Mouse (Mus musculus) heart, postnatal 0 days (tissue): ENCODE data around the gene Mpdu1. TPM values are rescaled to one million over a fixed set of nuclear protein-coding genes. Genes with fewer than 3 reads are reported as not detected.

Experiments
- ATAC-seq: fragments of 200-750 bp; cut with Nextera tagmentation; 2 replicates; pipeline ENCODE4 v1.8.0; 2017; ENCODE audit warnings: low read depth, moderate number of reproducible peaks, moderate library complexity; ENCODE audit not compliant: insufficient read depth
- DNase-seq: peaks from one replicate; pipeline ENCODE4 v3.0.0-alpha.2; 2016; ENCODE audit warnings: low spot score
- H3K27ac ChIP-seq: fragments of 300-500 bp; sonication (generic); 2 replicates; pipeline ENCODE4 v1.5.1; 2014; ENCODE audit warnings: low read depth, mild to moderate bottlenecking
- H3K27me3 ChIP-seq: fragments of 300-500 bp; sonication (generic); 2 replicates; pipeline ENCODE4 v1.6.1; 2014; ENCODE audit warnings: low read length, mixed read lengths; ENCODE audit not compliant: control insufficient read depth, insufficient read depth
- H3K36me3 ChIP-seq: fragments of 300-500 bp; sonication (generic); replicated peaks from 2 replicates; pipeline ENCODE4 v1.6.1; 2014; ENCODE audit warnings: low read length, mixed read lengths; ENCODE audit not compliant: control insufficient read depth, insufficient read depth
- H3K4me1 ChIP-seq: fragments of 300-500 bp; sonication (generic); 2 replicates; pipeline ENCODE4 v1.6.1; 2014; ENCODE audit warnings: antibody characterized with exemption; ENCODE audit not compliant: control insufficient read depth, insufficient read depth
- H3K4me2 ChIP-seq: fragments of 300-500 bp; sonication (generic); 2 replicates; pipeline ENCODE4 v1.6.1; 2014; ENCODE audit warnings: low read depth, mild to moderate bottlenecking, low read length, moderate library complexity
- H3K4me3 ChIP-seq: fragments of 300-500 bp; sonication (generic); 2 replicates; pipeline ENCODE4 v1.5.1; 2014; ENCODE audit warnings: low read depth, low read length
- H3K9ac ChIP-seq: fragments of 300-500 bp; sonication (generic); replicated peaks from 2 replicates; pipeline ENCODE4 v1.6.1; 2014; ENCODE audit warnings: low read depth, low read length, mixed read lengths
- H3K9me3 ChIP-seq: fragments of 300-500 bp; sonication (generic); replicated peaks from 2 replicates; pipeline ENCODE4 v1.6.1; 2016; ENCODE audit warnings: low read length; ENCODE audit not compliant: control insufficient read depth
- CTCF ChIP-seq: IDR thresholded peaks from 2 replicates; pipeline ENCODE4 v1.5.1; 2016; ENCODE audit warnings: antibody characterized with exemption, control low read depth, low read depth
- EP300 ChIP-seq: IDR thresholded peaks from 2 replicates; pipeline ENCODE4 v1.6.1; 2016; ENCODE audit warnings: antibody characterized with exemption, low read depth
- WGBS: fragments of 180-500 bp; shearing (Covaris S2); extraction: QIAGEN DNeasy Blood & Tissue Kit; methylation state at CpG from one replicate; pipeline ENCODE4 v1.1.7; 2014; 5-methylcytosine and 5-hydroxymethylcytosine counted together
- polyA plus RNA-seq: library from polyadenylated mRNA; unstranded; fragments of >200 nt; fragmentation: Nextera tagmentation; extraction: Ambion mirVana; gene quantifications from 2 replicates; pipeline ENCODE4 v1.2.1, GENCODE M21; 2015
- total RNA-seq: library from RNA; depleted of rRNA; stranded (reverse); fragments of >200 nt; gene quantifications from 2 replicates; pipeline ENCODE4 v1.2.3, GENCODE M21; 2014; ENCODE audit warnings: low replicate concordance; rRNA removed

Mpdu1 gene
- total RNA-seq (123 and 137 TPM in 2 replicates), polyA plus RNA-seq (30.0 and 33.0 TPM in 2 replicates)

- H3K4me3 ChIP-seq, result peak within 1 kb of the TSS; percentile 52
- DNase-seq (peak; percentile 96), ATAC-seq (peak; percentile 97)
- H3K4me1 ChIP-seq, result peaks cover 14% of the 10 kb centered on the region
- H3K27me3 ChIP-seq, result no peaks in the 10 kb centered on the region
- H3K9me3 ChIP-seq, result no peaks in the 10 kb centered on the region
- peak within 1 kb of the TSS; percentile 97 for H3K27ac ChIP-seq
- WGBS, result under 1% methylated on average over 48 of the region's 48 CpGs
- H3K4me2 ChIP-seq, result peak within 1 kb of the TSS; percentile 61
- TF ChIP-seq CTCF (peak; percentile 45), EP300 (peak; percentile 27; the same call in 1 of the 2 replicates)
- H3K9ac ChIP-seq, result peak within 1 kb of the TSS; percentile 58
- peaks cover 51% of the 10 kb centered on the region for H3K36me3 ChIP-seq
These were observed at the start of gene Mpdu1 for GRCm38 (mm10) chr11:69662213-69662966. TSS of gene Mpdu1 (minus strand) at chr11:69662642.

GRCm38 (mm10) chr11:69711082-69711481, 48.6 kb upstream of the Mpdu1 start:
- H3K4me1 ChIP-seq, result peaks cover 11% of the 10 kb centered on the region; the same call in 1 of the 2 replicates
- DNase-seq, result no peak
- ATAC-seq, result no peak
- H3K4me2 ChIP-seq, result no peak overlapping the region
- no peaks in the 10 kb centered on the region for H3K27me3 ChIP-seq
- H3K9ac ChIP-seq, result no peak overlapping the region
- TF ChIP-seq CTCF, result no peak
- TF ChIP-seq EP300, result no peak
- H3K27ac ChIP-seq, result no peak overlapping the region
- WGBS, result 80% methylated on average over 2 of the region's 2 CpGs
- no peaks in the 10 kb centered on the region for H3K36me3 ChIP-seq
- H3K4me3 ChIP-seq, result no peak overlapping the region
- H3K9me3 ChIP-seq, result no peaks in the 10 kb centered on the region

GRCm38 (mm10) chr11:69710470-69710869, 48.0 kb upstream of the Mpdu1 start:
- no peaks in the 10 kb centered on the region for H3K27me3 ChIP-seq
- 73% methylated on average over 3 of the region's 3 CpGs for WGBS
- no peaks in the 10 kb centered on the region for H3K36me3 ChIP-seq
- H3K4me1 ChIP-seq, result peaks cover 11% of the 10 kb centered on the region; the same call in 1 of the 2 replicates
- H3K9ac ChIP-seq, result no peak overlapping the region
- no peaks in the 10 kb centered on the region for H3K9me3 ChIP-seq
- TF ChIP-seq EP300, result no peak
- no peak for TF ChIP-seq CTCF
- H3K4me3 ChIP-seq, result no peak overlapping the region
- ATAC-seq (no peak), DNase-seq (no peak)
- no peak overlapping the region for H3K4me2 ChIP-seq
- H3K27ac ChIP-seq, result no peak overlapping the region

GRCm38 (mm10) chr11:69709554-69710446, 47.4 kb upstream of the Mpdu1 start:
- Histone ChIP-seq H3K4me3 (no peak overlapping the region), H3K4me1 (peaks cover 11% of the 10 kb centered on the region; the same call in 1 of the 2 replicates), H3K9me3 (no peaks in the 10 kb centered on the region), H3K27me3 (no peaks in the 10 kb centered on the region), H3K4me2 (no peak overlapping the region), H3K36me3 (no peaks in the 10 kb centered on the region), H3K27ac (no peak overlapping the region), H3K9ac (no peak overlapping the region)
- DNase-seq (no peak), ATAC-seq (no peak)
- no peak for TF ChIP-seq EP300
- WGBS, result 40% methylated on average over 11 of the region's 11 CpGs

- Histone ChIP-seq H3K4me1 (peaks cover 11% of the 10 kb centered on the region; the same call in 1 of the 2 replicates), H3K36me3 (no peaks in the 10 kb centered on the region), H3K4me3 (no peak overlapping the region), H3K27me3 (no peaks in the 10 kb centered on the region), H3K9ac (no peak overlapping the region), H3K4me2 (no peak overlapping the region), H3K27ac (no peak overlapping the region), H3K9me3 (no peaks in the 10 kb centered on the region)
- ATAC-seq, result no peak
- TF ChIP-seq CTCF (no peak), EP300 (no peak)
- 74% methylated on average over 3 of the region's 3 CpGs for WGBS
- DNase-seq, result no peak
These were observed 46.3 kb upstream of the Mpdu1 start for GRCm38 (mm10) chr11:69708614-69709265.
